Mouse (Mus musculus) fat pad, adult 2 months (tissue): ENCODE data around the gene Olfr248.
"Not testable (repeated sequence)": the region's sequence is repeated elsewhere in the genome, so short reads cannot be mapped to it uniquely, and the experiment has no call there.

Experiments
- DNase-seq: peaks from one replicate; pipeline ENCODE4 v3.0.0-alpha.2; 2011; ENCODE audit warnings: low read depth, low spot score; ENCODE audit errors: extremely low read depth

Olfr248 gene

GRCm38 (mm10) chr1:174390746-174391145 is at the start of gene Olfr248:
Gene Olfr248 (plus strand): TSS chr1:174391046.
- no peak for DNase-seq

GRCm38 (mm10) chr1:174353636-174354035 is 37.2 kb upstream of the Olfr248 start:
- DNase-seq = not testable (repeated sequence)

GRCm38 (mm10) chr1:174354640-174355039 is 36.2 kb upstream of the Olfr248 start:
- no peak for DNase-seq

GRCm38 (mm10) chr1:174364882-174365451 is 25.9 kb upstream of the Olfr248 start, which contains the start of gene Olfr417:
Gene Olfr417 (plus strand): TSS chr1:174365122.
- no peak for DNase-seq

- DNase-seq = no peak
Observed at GRCm38 (mm10) chr1:174373799-174374198, 17.0 kb upstream of the Olfr248 start.

- DNase-seq = no peak
Observed at GRCm38 (mm10) chr1:174422959-174423358, 32.1 kb downstream of the Olfr248 start.

GRCm38 (mm10) chr1:174423764-174424163 is 32.9 kb downstream of the Olfr248 start, which contains the start of gene Olfr414:
Gene Olfr414 (plus strand): TSS chr1:174424064.
- DNase-seq = no peak

- no peak for DNase-seq
Observed at GRCm38 (mm10) chr1:174426180-174426986, 35.5 kb downstream of the Olfr248 start.

GRCm38 (mm10) chr1:174427402-174427801 is 36.6 kb downstream of the Olfr248 start:
- DNase-seq = no peak

- DNase-seq = no peak
Observed at GRCm38 (mm10) chr1:174428407-174428806, 37.6 kb downstream of the Olfr248 start.

- DNase-seq = no peak
Observed at GRCm38 (mm10) chr1:174434121-174434520, 43.3 kb downstream of the Olfr248 start.
